Mouse (Mus musculus): Measurements from ENCODE around the gene Itpr1. TPM values are rescaled to one million over a fixed set of nuclear protein-coding genes. Genes with fewer than 3 reads are reported as not detected.

Itpr1 gene
- polyA plus RNA-seq, 1 experiment = 68.2 TPM

- Histone ChIP-seq H3K4me3 (ENCODE audit: insufficient read depth, low read depth, low read length) (no peak overlapping the region), H3K27ac (ENCODE audit: insufficient read depth, low read depth, low read length) (peak overlapping the region; percentile 88), H3K4me1 (ENCODE audit: control insufficient read depth, insufficient read depth, low read length) (peaks cover 63% of the 10 kb centered on the region), H3K36me3 (ENCODE audit: control insufficient read depth, insufficient read depth, low read length) (no peaks in the 10 kb centered on the region), H3K27me3 (replicated peaks; ENCODE audit: control insufficient read depth, insufficient read depth, low read length) (no peaks in the 10 kb centered on the region)
- TF ChIP-seq POLR2A (IDR thresholded peaks at IDR 0.05; ENCODE audit: low read depth, low read length) (no peak), CTCF (conservative IDR thresholded peaks at IDR 0.05; ENCODE audit: insufficient read depth, insufficient read length, low read depth, low read length) (no peak)
- no peak for DNase-seq
- 9% methylated on average over 4 of the region's 4 CpGs for WGBS
These were observed 35.6 kb downstream of the Itpr1 start for GRCm38 (mm10) chr6:108248519-108248918.

- Histone ChIP-seq H3K27ac (ENCODE audit: insufficient read depth, low read depth, low read length) (peak overlapping the region; percentile 88), H3K4me3 (ENCODE audit: insufficient read depth, low read depth, low read length) (no peak overlapping the region), H3K27me3 (replicated peaks; ENCODE audit: control insufficient read depth, insufficient read depth, low read length) (no peaks in the 10 kb centered on the region), H3K36me3 (ENCODE audit: control insufficient read depth, insufficient read depth, low read length) (no peaks in the 10 kb centered on the region), H3K4me1 (ENCODE audit: control insufficient read depth, insufficient read depth, low read length) (peaks cover 65% of the 10 kb centered on the region)
- TF ChIP-seq POLR2A (IDR thresholded peaks at IDR 0.05; ENCODE audit: low read depth, low read length) (no peak), CTCF (conservative IDR thresholded peaks at IDR 0.05; ENCODE audit: insufficient read depth, insufficient read length, low read depth, low read length) (no peak)
- DNase-seq = peak; percentile 71
- 29% methylated on average over 9 of the region's 9 CpGs for WGBS
These were observed 36.4 kb downstream of the Itpr1 start for GRCm38 (mm10) chr6:108249031-108249917.

- no peaks in the 10 kb centered on the region for H3K27me3 ChIP-seq (replicated peaks; ENCODE audit: control insufficient read depth, insufficient read depth, low read length)
- no peak overlapping the region for H3K27ac ChIP-seq (ENCODE audit: insufficient read depth, low read depth, low read length)
- no peak for DNase-seq
- H3K4me1 ChIP-seq (ENCODE audit: control insufficient read depth, insufficient read depth, low read length) = peaks cover 67% of the 10 kb centered on the region
- TF ChIP-seq CTCF (conservative IDR thresholded peaks at IDR 0.05; ENCODE audit: insufficient read depth, insufficient read length, low read depth, low read length) = no peak
- no peak for TF ChIP-seq POLR2A (IDR thresholded peaks at IDR 0.05; ENCODE audit: low read depth, low read length)
- 48% methylated on average over 3 of the region's 3 CpGs for WGBS
- H3K36me3 ChIP-seq (ENCODE audit: control insufficient read depth, insufficient read depth, low read length) = no peaks in the 10 kb centered on the region
- no peak overlapping the region for H3K4me3 ChIP-seq (ENCODE audit: insufficient read depth, low read depth, low read length)
These were observed 37.0 kb downstream of the Itpr1 start for GRCm38 (mm10) chr6:108249918-108250225.

GRCm38 (mm10) chr6:108250416-108250815 is 37.5 kb downstream of the Itpr1 start:
- H3K4me1 ChIP-seq (ENCODE audit: control insufficient read depth, insufficient read depth, low read length) = peaks cover 72% of the 10 kb centered on the region
- 66% methylated on average over 4 of the region's 4 CpGs for WGBS
- H3K27me3 ChIP-seq (replicated peaks; ENCODE audit: control insufficient read depth, insufficient read depth, low read length) = no peaks in the 10 kb centered on the region
- TF ChIP-seq POLR2A (IDR thresholded peaks at IDR 0.05; ENCODE audit: low read depth, low read length) = no peak
- no peak for TF ChIP-seq CTCF (conservative IDR thresholded peaks at IDR 0.05; ENCODE audit: insufficient read depth, insufficient read length, low read depth, low read length)
- no peak overlapping the region for H3K27ac ChIP-seq (ENCODE audit: insufficient read depth, low read depth, low read length)
- DNase-seq = no peak
- H3K4me3 ChIP-seq (ENCODE audit: insufficient read depth, low read depth, low read length) = no peak overlapping the region
- H3K36me3 ChIP-seq (ENCODE audit: control insufficient read depth, insufficient read depth, low read length) = no peaks in the 10 kb centered on the region

- 57% methylated on average over 13 of the region's 13 CpGs for WGBS
- Histone ChIP-seq H3K4me1 (ENCODE audit: control insufficient read depth, insufficient read depth, low read length) (peaks cover 77% of the 10 kb centered on the region), H3K27me3 (replicated peaks; ENCODE audit: control insufficient read depth, insufficient read depth, low read length) (no peaks in the 10 kb centered on the region), H3K27ac (ENCODE audit: insufficient read depth, low read depth, low read length) (peak overlapping the region; percentile 71), H3K36me3 (ENCODE audit: control insufficient read depth, insufficient read depth, low read length) (no peaks in the 10 kb centered on the region), H3K4me3 (ENCODE audit: insufficient read depth, low read depth, low read length) (no peak overlapping the region)
- DNase-seq = peak; percentile 90
- no peak for TF ChIP-seq CTCF (conservative IDR thresholded peaks at IDR 0.05; ENCODE audit: insufficient read depth, insufficient read length, low read depth, low read length)
- TF ChIP-seq POLR2A (IDR thresholded peaks at IDR 0.05; ENCODE audit: low read depth, low read length) = no peak
These were observed 39.9 kb downstream of the Itpr1 start for GRCm38 (mm10) chr6:108252565-108253360.

GRCm38 (mm10) chr6:108254132-108255064 is 41.5 kb downstream of the Itpr1 start:
- Histone ChIP-seq H3K4me1 (ENCODE audit: control insufficient read depth, insufficient read depth, low read length) (peaks cover 62% of the 10 kb centered on the region), H3K4me3 (ENCODE audit: insufficient read depth, low read depth, low read length) (no peak overlapping the region), H3K27ac (ENCODE audit: insufficient read depth, low read depth, low read length) (peak overlapping the region; percentile 97), H3K36me3 (ENCODE audit: control insufficient read depth, insufficient read depth, low read length) (no peaks in the 10 kb centered on the region), H3K27me3 (replicated peaks; ENCODE audit: control insufficient read depth, insufficient read depth, low read length) (no peaks in the 10 kb centered on the region)
- peak; percentile 85 for DNase-seq
- WGBS = 23% methylated on average over 9 of the region's 9 CpGs
- TF ChIP-seq POLR2A (IDR thresholded peaks at IDR 0.05; ENCODE audit: low read depth, low read length) (no peak), CTCF (conservative IDR thresholded peaks at IDR 0.05; ENCODE audit: insufficient read depth, insufficient read length, low read depth, low read length) (no peak)
